Mouse (Mus musculus): ENCODE measurements around the gene Scaf1.

DNA sequence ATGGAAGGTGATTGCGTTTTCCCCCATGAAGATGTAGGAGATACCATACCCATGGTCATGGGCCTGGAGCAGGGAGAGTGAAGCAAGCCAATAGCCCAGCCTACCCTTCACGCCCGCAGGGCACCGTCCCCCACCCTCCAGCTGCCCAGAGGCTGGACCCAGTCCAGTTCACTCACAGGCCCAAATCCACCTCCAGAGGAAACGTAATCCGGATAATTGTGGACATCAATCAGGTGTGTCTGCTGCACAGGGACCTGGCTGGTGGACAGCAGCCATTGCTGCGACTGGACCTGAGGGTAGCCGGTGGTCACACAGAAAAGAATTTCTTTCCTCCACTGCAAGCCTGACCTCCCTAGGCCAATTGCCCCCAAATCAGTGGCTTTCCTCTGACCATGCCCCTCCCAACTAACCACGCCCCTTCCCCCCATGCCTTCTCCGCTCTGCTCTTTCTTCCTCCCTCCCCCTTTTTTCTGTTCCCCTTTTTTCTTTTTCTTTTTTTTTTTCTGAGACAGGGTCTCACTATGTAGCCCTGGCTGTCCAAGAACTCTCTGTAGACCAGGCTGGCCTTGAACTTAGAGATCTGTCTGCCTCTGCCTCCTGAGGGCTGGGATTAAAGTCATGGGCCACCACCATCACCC, 56.2 kb downstream of the Scaf1 start:
- TF ChIP-seq CTCF (IDR thresholded peaks at IDR 0.05; ENCODE audit: insufficient read depth, low read depth, low read length) (no peak), POLR2A (IDR thresholded peaks at IDR 0.05; ENCODE audit: insufficient read depth, low read depth, low read length) (no peak)
